Comparison of ENCODE assay signal across 15 mouse cellular contexts in the genomic region with DNA sequence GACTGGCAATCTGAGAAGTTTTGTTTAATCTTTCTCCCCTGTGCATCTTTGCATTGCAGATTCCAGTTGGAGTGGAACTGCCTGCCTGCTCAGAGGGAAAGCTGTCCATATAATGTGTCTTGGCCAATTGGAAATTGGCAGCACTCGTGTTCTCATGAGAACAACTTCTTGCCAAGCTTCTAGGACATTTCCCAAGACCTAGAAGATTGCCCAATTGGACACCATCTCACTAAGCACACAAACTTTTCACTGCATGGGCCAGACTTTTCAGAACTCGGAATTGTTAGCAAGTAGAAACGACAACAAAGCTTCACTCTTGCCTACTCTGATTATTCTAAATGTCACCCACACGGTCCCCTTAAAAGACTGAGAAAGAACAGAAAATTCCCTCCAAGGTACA.
DNase-seq lines count a peak whose midpoint lies in the region; ATAC-seq lines count a peak whose summit lies in the region.
"Had no signal": no experiment of that assay in that cellular context is flagged by ENCODE, and none has a peak within 500 bp of the region (broad histone marks: within the 10 kb centered on the region; RNA-seq: fewer than 3 reads in every experiment).

No protein-coding gene starts in this region.

- no peaks in the 10 kb centered on the region for H3K36me3 ChIP-seq in heart, embryonic 10.5 days
- H3K36me3 ChIP-seq: heart, embryonic 15.5 days; midbrain, embryonic 15.5 days; neural tube, embryonic 12.5 days had no signal

- DNase-seq in adrenal gland, adult (ENCODE audit: inconsistent age in 2 of 2, low spot score in 1 of 2), result peak; percentile 4 to 74
- no peak for DNase-seq in adrenal gland, postnatal 4 days (ENCODE audit: low spot score in 2 of 2)
- DNase-seq in heart, adult 11 months, result peak; percentile 89
- no peak for DNase-seq in heart, embryonic 10.5 days (ENCODE audit: low spot score)
- peak; percentile 70 for DNase-seq in adipocyte (ENCODE audit: low spot score)
- DNase-seq in heart, postnatal 36 days, result peak; percentile 7 to 18
- no peak for DNase-seq in natural killer cell, adult 2 months (ENCODE audit: low spot score in 2 of 2)
- DNase-seq: spleen, adult 18-20 months had no signal

- H3K9me3 ChIP-seq in heart, embryonic 10.5 days, result no peaks in the 10 kb centered on the region
- H3K9me3 ChIP-seq: heart, embryonic 15.5 days; midbrain, embryonic 15.5 days; neural tube, embryonic 12.5 days had no signal

- H3K4me1 ChIP-seq in heart, embryonic 10.5 days, result no peaks in the 10 kb centered on the region
- H3K4me1 ChIP-seq: heart, embryonic 15.5 days; midbrain, embryonic 15.5 days; neural tube, embryonic 12.5 days had no signal

- H3K27me3 ChIP-seq in heart, embryonic 10.5 days (ENCODE audit: insufficient read depth, poor library complexity, severe bottlenecking), result no peaks in the 10 kb centered on the region
- H3K27me3 ChIP-seq: CH12.LX; heart, embryonic 15.5 days; midbrain, embryonic 15.5 days; neural tube, embryonic 12.5 days had no signal

- H3K4me3 ChIP-seq in heart, embryonic 10.5 days, result no peak overlapping the region
- H3K4me3 ChIP-seq: heart, embryonic 15.5 days; layer of hippocampus, adult 2 months; left cerebral cortex, adult 2 months; midbrain, embryonic 15.5 days; neural tube, embryonic 12.5 days had no signal

- intact Hi-C loops in heart, postnatal 36 days (cut with DNase I), result no loop called here

- H3K27ac ChIP-seq in heart, embryonic 10.5 days, result no peak overlapping the region
- H3K27ac ChIP-seq: heart, embryonic 15.5 days; layer of hippocampus, adult 2 months; left cerebral cortex, adult 2 months; midbrain, embryonic 15.5 days; neural tube, embryonic 12.5 days had no signal

- no peak for ATAC-seq in granulocyte monocyte progenitor cell, adult 5-6 weeks (replicated peaks; ENCODE audit: poor library complexity, severe bottlenecking)
- ATAC-seq: midbrain, embryonic 15.5 days had no signal

- 75% methylated on average over 4 of the region's 4 CpGs for WGBS in heart, embryonic 10.5 days

Comparison
In these comparisons a context has a peak if more than half of its experiments do, and no peak if none do; other contexts are left out.
1. DNase-seq: peak in adrenal gland, adult (2 of 2), heart, adult 11 months (single experiment), adipocyte (single experiment) and heart, postnatal 36 days (2 of 2); none in adrenal gland, postnatal 4 days (0 of 2), heart, embryonic 10.5 days (single experiment) and natural killer cell, adult 2 months (0 of 2).